Mouse (Mus musculus) bone marrow, adult 2 months (tissue): ENCODE results near the gene Cntnap2. TPM values are rescaled to one million over a fixed set of nuclear protein-coding genes. Genes with fewer than 3 reads are reported as not detected.

Experiments used
- H3K27ac ChIP-seq: fragments of 200-500 bp; 2 replicates; pipeline ENCODE4 v1.5.1; 2012; ENCODE audit warnings: low read depth, mild to moderate bottlenecking, control low read depth, inconsistent platforms, low read length; ENCODE audit not compliant: control insufficient read depth, poor library complexity, insufficient read depth
- H3K4me1 ChIP-seq: fragments of 200-500 bp; 2 replicates; pipeline ENCODE4 v1.6.1; 2011; ENCODE audit warnings: low read length; ENCODE audit not compliant: control insufficient read depth, insufficient read depth
- H3K4me3 ChIP-seq: fragments of 200-500 bp; replicated peaks from 2 replicates; pipeline ENCODE3; 2011; ENCODE audit warnings: mild to moderate bottlenecking, low read depth, low read length, control low read depth; ENCODE audit not compliant: control insufficient read depth
- CTCF ChIP-seq: fragments of 200-500 bp; IDR thresholded peaks from 2 replicates; pipeline ENCODE4 v1.5.1; 2011; ENCODE audit warnings: low read length, control low read depth; ENCODE audit not compliant: control insufficient read depth, insufficient read depth
- POLR2A ChIP-seq: fragments of 200-500 bp; IDR thresholded peaks from 2 replicates; pipeline ENCODE4 v1.6.1; 2011; ENCODE audit warnings: low read depth, mild to moderate bottlenecking, control low read depth, low read length, borderline replicate concordance; ENCODE audit not compliant: control insufficient read depth
- WGBS: fragments of 180-500 bp; shearing (Covaris S2); methylation state at CpG from one replicate; pipeline ENCODE4 v1.1.7; 2018; 5-methylcytosine and 5-hydroxymethylcytosine counted together
- polyA plus RNA-seq: library from polyadenylated mRNA; stranded (reverse); fragments of >200 nt; gene quantifications from 2 replicates; pipeline ENCODE4 v1.2.4, GENCODE M21; 2011; ENCODE audit warnings: low replicate concordance; ENCODE audit not compliant: missing spikeins, insufficient read depth, insufficient read length

Cntnap2 gene
- polyA plus RNA-seq, 1 experiment = 0.40 TPM

DNA sequence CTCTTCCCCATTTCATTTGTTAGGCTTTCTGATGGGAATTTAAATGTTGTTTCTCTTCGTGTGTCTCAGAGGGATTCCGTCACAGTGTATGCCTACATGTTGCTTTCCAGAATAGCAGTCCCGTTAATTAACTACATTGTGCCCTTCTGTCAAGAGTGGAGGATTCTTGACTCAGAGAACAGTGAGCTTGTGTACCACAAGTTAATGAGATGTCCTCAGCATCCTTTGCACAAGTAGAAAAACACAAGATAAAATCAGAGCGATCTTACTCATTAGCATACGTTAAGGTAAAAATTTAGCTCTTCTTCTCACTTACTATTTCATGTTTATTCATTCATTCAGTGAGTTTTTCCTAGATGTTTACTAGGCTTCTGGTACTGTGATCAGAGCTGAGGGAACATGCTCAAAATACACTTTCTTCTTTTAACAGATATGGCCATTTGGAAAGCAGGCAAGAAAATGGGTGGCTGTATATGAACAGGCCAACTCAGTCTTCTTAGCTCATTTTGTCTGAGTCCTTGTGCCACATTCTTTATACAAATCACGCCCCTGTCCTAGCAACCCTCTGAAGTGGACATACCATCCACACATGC is 1936.9 kb downstream of the Cntnap2 start:
- 85% methylated on average over 6 of the region's 6 CpGs for WGBS
- Histone ChIP-seq H3K27ac (no peak overlapping the region), H3K4me1 (no peaks in the 10 kb centered on the region), H3K4me3 (no peak overlapping the region)
- TF ChIP-seq POLR2A (no peak), CTCF (no peak)

DNA sequence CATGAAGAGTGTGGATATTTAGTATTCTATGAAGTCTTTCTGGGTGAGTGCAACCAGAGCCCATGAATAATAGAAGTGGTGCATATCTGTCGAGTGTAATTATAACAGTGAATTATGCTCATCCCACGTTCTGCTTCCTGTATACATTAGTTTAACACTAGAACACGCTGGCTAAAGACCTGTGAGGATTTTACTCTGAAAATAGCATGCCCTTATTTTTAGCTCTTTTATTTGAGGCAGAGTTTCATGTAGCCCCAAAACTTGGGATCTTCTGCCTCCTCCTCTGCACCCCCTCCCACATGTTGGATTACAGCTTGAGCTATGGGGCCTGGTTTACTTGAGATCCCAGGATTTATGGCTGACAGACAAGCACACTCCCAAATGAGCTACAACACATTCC is 1945.3 kb downstream of the Cntnap2 start:
- 52% methylated on average over 3 of the region's 3 CpGs for WGBS
- Histone ChIP-seq H3K4me3 (no peak overlapping the region), H3K4me1 (no peaks in the 10 kb centered on the region), H3K27ac (no peak overlapping the region)
- TF ChIP-seq CTCF = no peak
- TF ChIP-seq POLR2A = no peak

DNA sequence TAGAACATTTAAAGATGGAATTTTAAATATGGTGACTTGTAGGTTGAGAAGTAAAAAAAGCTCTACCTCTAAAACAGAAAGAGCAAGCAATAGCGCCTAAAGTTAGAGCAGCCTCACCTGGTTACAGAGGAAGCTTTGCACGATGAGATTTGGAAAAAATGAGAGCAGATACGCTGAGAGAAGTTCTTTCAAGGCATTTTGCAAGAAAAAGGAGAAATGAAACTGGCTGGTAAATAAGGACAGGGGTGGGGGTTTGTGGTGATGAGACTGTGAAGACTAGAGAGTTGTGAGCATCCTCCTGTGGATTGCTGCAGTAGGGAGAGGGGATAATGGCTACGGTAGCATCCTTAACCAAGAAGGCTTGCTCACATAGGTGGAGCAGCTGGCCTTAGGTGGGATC is 1953.8 kb downstream of the Cntnap2 start:
- H3K27ac ChIP-seq = no peak overlapping the region
- H3K4me3 ChIP-seq = no peak overlapping the region
- 28% methylated on average over 4 of the region's 4 CpGs for WGBS
- TF ChIP-seq POLR2A (no peak), CTCF (no peak)
- H3K4me1 ChIP-seq = no peaks in the 10 kb centered on the region

DNA sequence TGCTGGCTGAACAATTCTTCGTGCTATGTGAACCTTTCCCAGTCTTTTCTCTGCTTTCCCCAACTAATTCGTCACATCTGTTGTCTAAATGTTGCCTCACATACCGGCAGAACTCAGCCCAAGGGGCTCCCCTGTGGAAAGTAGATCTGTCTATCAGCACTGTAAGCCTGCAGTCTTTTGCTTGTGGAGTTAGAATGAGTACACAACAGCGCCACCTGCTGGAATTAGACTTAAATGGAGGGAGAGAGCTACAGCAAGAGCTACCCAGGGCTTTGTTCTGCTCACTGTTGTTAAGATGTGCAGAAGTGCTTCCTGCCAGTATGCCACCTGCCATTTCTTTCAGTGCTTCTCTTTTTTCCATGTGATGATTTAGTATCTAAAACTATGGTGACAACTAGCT is 1954.4 kb downstream of the Cntnap2 start:
- 16% methylated on average over 4 of the region's 4 CpGs for WGBS
- Histone ChIP-seq H3K4me3 (no peak overlapping the region), H3K27ac (no peak overlapping the region), H3K4me1 (no peaks in the 10 kb centered on the region)
- peak; percentile 33; the same call in 1 of the 2 replicates for TF ChIP-seq CTCF
- TF ChIP-seq POLR2A = no peak

DNA sequence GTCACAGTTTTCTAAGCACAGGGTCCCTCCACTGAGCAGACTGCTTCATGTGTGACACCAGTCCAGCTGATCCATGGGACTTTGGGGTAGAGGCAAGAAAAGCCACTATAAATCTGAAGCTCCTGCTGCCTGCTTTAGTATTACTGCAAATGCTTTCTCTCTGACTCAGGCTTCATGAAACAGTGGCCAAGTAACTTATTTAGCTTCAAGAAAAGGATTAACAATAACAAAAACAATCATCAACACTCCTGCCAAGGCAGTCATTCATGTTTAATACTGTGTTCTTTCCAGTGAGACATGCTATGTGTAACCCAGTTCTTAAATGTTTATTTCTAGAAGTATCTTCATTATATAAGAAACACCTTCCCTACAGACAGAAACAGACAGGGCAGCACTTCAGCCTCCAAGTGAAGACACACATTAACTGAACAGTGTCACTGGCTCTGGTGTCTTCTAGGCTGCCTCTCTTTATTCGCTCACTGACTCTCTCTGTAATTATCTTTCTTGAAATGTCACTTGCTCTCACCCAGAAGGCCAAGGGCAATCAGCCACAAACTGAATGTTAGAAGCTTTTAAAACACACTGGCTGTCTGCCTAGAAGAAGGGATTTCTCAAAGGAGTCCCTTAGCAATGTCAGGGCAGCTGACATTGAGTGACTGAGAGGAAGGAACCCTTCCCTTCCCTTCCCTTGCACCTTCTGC is 1955.9 kb downstream of the Cntnap2 start:
- WGBS = 66% methylated on average over 1 of the region's 1 CpGs
- TF ChIP-seq POLR2A (no peak), CTCF (no peak)
- no peak overlapping the region for H3K27ac ChIP-seq
- H3K4me1 ChIP-seq = no peaks in the 10 kb centered on the region
- H3K4me3 ChIP-seq = no peak overlapping the region

DNA sequence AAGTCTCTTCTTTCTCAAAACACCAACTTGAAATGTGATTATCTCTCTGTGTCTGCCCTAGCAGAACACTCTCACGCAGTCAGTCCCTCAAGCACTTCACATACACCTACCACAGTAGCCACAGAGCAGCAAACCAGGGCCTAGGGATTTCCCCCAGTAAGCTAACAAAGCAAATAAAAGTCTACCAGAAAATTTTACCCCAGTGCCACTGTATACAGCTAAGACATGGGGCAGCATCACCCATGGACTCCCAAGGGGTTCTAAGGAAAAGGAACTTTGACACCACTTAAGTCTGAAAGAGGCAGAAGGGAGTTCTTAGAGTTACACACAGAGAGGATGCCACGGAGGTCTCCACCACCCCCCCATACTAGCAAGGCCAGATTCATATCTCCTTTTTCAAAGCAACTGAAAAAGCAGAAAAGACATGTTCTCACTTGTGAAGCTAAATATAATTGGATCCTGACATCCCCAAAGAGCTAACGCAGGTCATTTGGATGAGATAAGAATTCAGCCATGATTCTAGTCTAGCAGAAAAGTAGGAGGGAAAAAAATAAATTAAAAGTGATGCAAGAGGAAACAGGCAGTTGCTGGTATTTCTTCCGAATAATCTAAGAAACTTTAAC is 1967.0 kb downstream of the Cntnap2 start:
- no peak for TF ChIP-seq POLR2A
- no peak overlapping the region for H3K4me3 ChIP-seq
- 57% methylated on average over 4 of the region's 4 CpGs for WGBS
- H3K4me1 ChIP-seq = no peaks in the 10 kb centered on the region
- H3K27ac ChIP-seq = no peak overlapping the region

DNA sequence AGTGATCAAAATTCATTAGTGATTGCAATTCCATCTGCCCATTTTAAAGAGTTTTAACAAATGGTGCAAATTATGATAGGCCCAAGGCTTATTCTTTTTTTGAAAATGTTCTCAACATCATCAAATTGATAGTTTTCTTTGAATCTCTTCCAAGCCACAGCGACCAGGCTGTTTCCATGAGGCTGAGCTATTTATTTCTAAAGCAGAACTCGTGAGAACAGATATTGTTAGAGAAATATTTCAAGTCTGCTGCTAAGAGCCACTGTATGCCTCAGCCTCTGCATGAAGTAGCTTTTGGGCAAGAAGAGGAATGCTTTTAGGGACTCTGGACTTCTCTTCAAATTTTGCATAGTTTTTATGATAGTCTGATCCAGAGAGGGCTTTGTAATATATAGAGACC is 1972.2 kb downstream of the Cntnap2 start:
- H3K4me1 ChIP-seq = no peaks in the 10 kb centered on the region
- H3K4me3 ChIP-seq = no peak overlapping the region
- 29% methylated on average over 2 of the region's 2 CpGs for WGBS
- TF ChIP-seq POLR2A (no peak), CTCF (no peak)
- no peak overlapping the region for H3K27ac ChIP-seq

DNA sequence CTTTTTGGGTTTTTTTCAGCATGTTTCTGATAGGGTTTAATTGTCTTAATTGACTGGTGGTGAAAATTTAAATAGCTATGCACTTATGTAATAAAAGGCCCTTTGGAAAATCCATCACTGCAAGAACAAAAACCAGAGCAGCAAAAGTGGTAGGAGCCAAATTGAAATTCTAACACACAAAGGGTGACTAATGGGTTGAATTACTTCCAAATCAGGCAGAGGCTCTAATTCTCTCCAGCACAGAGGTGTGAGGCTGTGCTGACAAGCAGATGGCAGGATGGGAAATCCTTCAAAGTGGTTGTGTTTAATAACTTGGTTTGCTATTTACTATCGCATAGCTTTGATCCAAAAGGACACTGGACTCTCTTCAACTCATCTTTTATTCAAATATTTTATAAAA is 1983.4 kb downstream of the Cntnap2 start:
- H3K4me1 ChIP-seq = no peaks in the 10 kb centered on the region
- WGBS = 74% methylated on average over 1 of the region's 1 CpGs
- TF ChIP-seq POLR2A (no peak), CTCF (no peak)
- no peak overlapping the region for H3K27ac ChIP-seq
- H3K4me3 ChIP-seq = no peak overlapping the region

DNA sequence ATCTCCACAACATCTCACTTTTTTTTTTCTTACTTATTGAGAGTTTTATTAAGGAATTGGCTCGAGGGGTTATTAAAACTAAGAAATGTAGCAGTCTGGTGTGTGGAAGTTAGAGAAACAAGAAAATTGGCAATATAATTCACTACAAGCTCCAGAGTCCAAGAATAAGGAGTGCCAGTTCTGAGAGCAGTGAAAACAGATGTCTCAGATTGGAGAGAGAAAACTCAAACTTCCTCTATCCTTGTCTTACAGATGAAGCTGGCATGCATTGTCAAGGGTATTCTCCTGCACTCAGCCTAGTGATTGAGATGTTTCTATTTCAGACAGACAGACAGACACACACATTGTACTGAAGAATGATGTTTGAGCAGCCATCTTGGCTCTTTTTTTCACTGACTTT is 1984.4 kb downstream of the Cntnap2 start:
- H3K4me3 ChIP-seq = no peak overlapping the region
- no peak for TF ChIP-seq POLR2A
- TF ChIP-seq CTCF = no peak
- H3K4me1 ChIP-seq = no peaks in the 10 kb centered on the region
- no peak overlapping the region for H3K27ac ChIP-seq
- WGBS = 64% methylated on average over 1 of the region's 1 CpGs
